Mouse (Mus musculus) midbrain, embryonic 13.5 days (tissue): Measurements from ENCODE around the gene Prdx6b. TPM values are rescaled to one million over a fixed set of nuclear protein-coding genes. Genes with fewer than 3 reads are reported as not detected.

ENCODE experiments used
- ATAC-seq: fragments of 200-750 bp; cut with Nextera tagmentation; 2 replicates; pipeline ENCODE4 v1.8.0; 2017; ENCODE audit warnings: mild to moderate bottlenecking, moderate TSS enrichment, moderate library complexity
- H3K27ac ChIP-seq: fragments of 300-500 bp; sonication (generic); 2 replicates; pipeline ENCODE4 v1.5.1; 2015; ENCODE audit warnings: inconsistent platforms, mild to moderate bottlenecking, moderate library complexity
- H3K27me3 ChIP-seq: fragments of 300-500 bp; sonication (generic); 2 replicates; pipeline ENCODE4 v1.6.1; 2015; ENCODE audit warnings: mild to moderate bottlenecking, inconsistent platforms
- H3K36me3 ChIP-seq: fragments of 300-500 bp; sonication (generic); 2 replicates; pipeline ENCODE4 v1.6.1; 2015; ENCODE audit warnings: mild to moderate bottlenecking, inconsistent platforms
- H3K4me1 ChIP-seq: fragments of 300-500 bp; sonication (generic); replicated peaks from 2 replicates; pipeline ENCODE4 v1.6.1; 2015; ENCODE audit warnings: inconsistent platforms
- H3K4me2 ChIP-seq: fragments of 300-500 bp; sonication (generic); replicated peaks from 2 replicates; pipeline ENCODE4 v1.6.1; 2015; ENCODE audit warnings: moderate library complexity, mild to moderate bottlenecking, inconsistent platforms
- H3K4me3 ChIP-seq: fragments of 300-500 bp; sonication (generic); replicated peaks from 2 replicates; pipeline ENCODE4 v1.5.1; 2015; ENCODE audit warnings: mild to moderate bottlenecking, inconsistent platforms
- H3K9ac ChIP-seq: fragments of 300-500 bp; sonication (generic); replicated peaks from 2 replicates; pipeline ENCODE4 v1.6.1; 2015; ENCODE audit warnings: mild to moderate bottlenecking, inconsistent platforms
- H3K9me3 ChIP-seq: fragments of 300-500 bp; sonication (generic); 2 replicates; pipeline ENCODE4 v1.6.1; 2016; ENCODE audit warnings: mild to moderate bottlenecking, inconsistent platforms
- WGBS: fragments of 180-500 bp; shearing (Covaris S2); methylation state at CpG from one replicate; pipeline ENCODE4 v1.1.7; 2015; 5-methylcytosine and 5-hydroxymethylcytosine counted together
- polyA plus RNA-seq: library from polyadenylated mRNA; unstranded; fragments of >200 nt; fragmentation: Nextera tagmentation; extraction: Ambion mirVana; gene quantifications from 2 replicates; pipeline ENCODE4 v1.2.1, GENCODE M21; 2015

The Prdx6b gene
- polyA plus RNA-seq, 1 experiment from 2014 or later: not detected

DNA sequence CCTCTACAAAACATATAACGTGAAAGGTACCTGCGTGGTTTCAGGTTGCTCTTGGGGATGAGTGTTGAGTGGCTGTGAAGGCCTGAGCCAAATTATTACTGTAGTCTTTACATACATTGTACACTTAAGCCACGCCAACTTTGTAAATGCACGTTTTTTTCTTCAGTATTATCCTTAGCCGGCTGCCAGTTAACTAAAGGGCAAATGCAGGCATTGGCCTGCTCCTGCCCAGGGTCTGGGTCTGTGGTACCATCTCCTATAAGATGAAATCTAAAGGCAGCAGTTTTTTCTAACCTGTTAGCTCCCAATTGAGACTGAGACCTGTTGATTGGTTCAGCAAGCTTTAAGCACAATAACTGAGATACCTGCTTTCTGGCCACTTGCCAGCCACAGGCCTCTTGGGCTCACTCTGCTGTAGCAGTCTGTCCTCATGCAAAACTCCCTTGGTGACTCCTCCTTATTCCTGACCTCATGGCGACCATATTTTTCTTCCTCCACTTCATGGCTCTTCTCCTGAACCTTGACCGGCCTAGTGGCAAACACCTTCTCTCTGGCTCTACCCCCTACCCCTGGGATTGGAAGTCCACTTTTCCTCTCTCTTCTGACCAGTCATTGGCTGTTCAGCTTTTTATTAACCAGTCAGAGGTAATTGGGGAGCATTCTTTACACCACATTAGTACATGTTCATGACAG is 36.8 kb downstream of the Prdx6b start:
- WGBS: 95% methylated on average over 7 of the region's 7 CpGs
- Histone ChIP-seq H3K27me3 (no peaks in the 10 kb centered on the region), H3K36me3 (peaks cover 55% of the 10 kb centered on the region), H3K4me3 (no peak overlapping the region), H3K4me1 (no peaks in the 10 kb centered on the region), H3K27ac (no peak overlapping the region), H3K9ac (no peak overlapping the region), H3K9me3 (no peaks in the 10 kb centered on the region), H3K4me2 (no peak overlapping the region)
- no peak for ATAC-seq

DNA sequence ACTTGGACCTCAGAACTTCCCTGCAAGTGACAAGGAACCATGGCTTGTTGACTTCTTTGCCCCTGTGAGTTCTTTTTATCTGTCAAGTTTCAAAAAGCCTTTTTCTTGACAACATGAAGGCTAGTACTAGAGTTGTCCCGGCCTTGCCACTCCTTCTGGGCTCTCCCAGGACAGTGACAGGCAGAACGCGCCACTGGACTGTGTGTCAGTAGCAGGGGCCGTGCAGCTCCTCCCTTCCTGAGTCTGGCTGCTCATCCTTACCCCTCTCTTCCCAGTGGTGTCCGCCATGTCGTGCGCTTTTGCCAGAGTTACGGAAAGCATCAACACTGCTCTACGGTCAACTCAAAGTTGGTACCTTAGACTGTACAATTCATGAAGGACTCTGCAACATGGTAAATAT is 48.3 kb downstream of the Prdx6b start:
- 97% methylated on average over 9 of the region's 9 CpGs for WGBS
- Histone ChIP-seq H3K27me3 (no peaks in the 10 kb centered on the region), H3K27ac (no peak overlapping the region), H3K4me2 (no peak overlapping the region), H3K4me1 (no peaks in the 10 kb centered on the region), H3K9me3 (no peaks in the 10 kb centered on the region), H3K36me3 (peaks cover 82% of the 10 kb centered on the region), H3K4me3 (no peak overlapping the region), H3K9ac (no peak overlapping the region)
- ATAC-seq: no peak

Other genes starting within 250 kb of the Prdx6b start
- gene Pde1a, start 163.0 kb upstream of the Prdx6b start, polyA plus RNA-seq: 2.8 and 4.3 TPM in 2 replicates
- gene Dnajc10, start 23.0 kb downstream of the Prdx6b start, polyA plus RNA-seq: 65.0 and 68.5 TPM in 2 replicates
- 3.2 and 3.5 TPM in 2 replicates for gene Frzb, start 155.2 kb downstream of the Prdx6b start, polyA plus RNA-seq